9 mouse cellular contexts compared by ENCODE assay signal in the genomic region with DNA sequence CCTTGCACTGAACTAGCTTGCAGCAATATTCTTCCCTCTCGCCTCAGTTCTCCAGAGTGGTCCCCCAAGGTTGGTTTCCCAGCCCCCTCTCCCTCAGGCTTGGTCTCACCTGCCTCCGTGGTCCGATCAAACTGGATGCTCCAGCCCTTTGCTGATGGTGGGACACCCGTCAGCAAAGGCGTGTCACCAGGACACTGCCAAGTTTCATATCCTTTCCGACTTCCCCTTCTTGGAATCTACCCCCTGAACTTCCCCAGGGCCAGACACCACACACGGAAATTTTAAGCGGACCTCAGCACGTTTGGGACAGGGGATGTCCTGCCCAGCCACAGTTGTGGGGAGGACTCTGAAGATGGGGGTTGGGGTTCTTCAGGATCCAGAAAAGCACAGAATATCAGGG. TPM values are rescaled to one million over a fixed set of nuclear protein-coding genes. Genes with fewer than 3 reads are reported as not detected.
A peak's percentile ranks its signal among the peaks of the same experiment; 100 is the strongest.
DNase-seq lines count a peak whose midpoint lies in the region; ATAC-seq and TF ChIP-seq lines count a peak whose summit lies in the region.
"Had no signal": no experiment of that assay in that cellular context is flagged by ENCODE, and none has a peak within 500 bp of the region (broad histone marks: within the 10 kb centered on the region; RNA-seq: fewer than 3 reads in every experiment).

A gene (minus strand): TSS at position 167 of the 400 bp plus-strand sequence.

- H3K4me3 ChIP-seq in kidney, embryonic 16.5 days (ENCODE audit: low read length), result no peak within 1 kb of the TSS
- H3K4me3 ChIP-seq in heart, adult 2 months, result no peak within 1 kb of the TSS
- no peak within 1 kb of the TSS for H3K4me3 ChIP-seq in neural tube, embryonic 12.5 days

- DNase-seq in kidney, postnatal 4 days, result no peak
- peak in 1 of 2 experiments; percentile 13 for DNase-seq in adrenal gland, postnatal 36 days
- peak; percentile 24 to 61 for DNase-seq in heart, adult 2 months
- DNase-seq in layer of hippocampus, adult 8-10 months (ENCODE audit: low spot score in 2 of 2), result no peak
- no peak for DNase-seq in MN1 (ENCODE audit: low spot score)
- DNase-seq in embryo, embryonic 10.5 days (ENCODE audit: low spot score), result no peak

- ATAC-seq in kidney, embryonic 16.5 days (ENCODE audit: low FRiP score, low TSS enrichment), result no peak
- ATAC-seq in neural tube, embryonic 12.5 days (ENCODE audit: low FRiP score, low read depth), result no peak

- H3K36me3 ChIP-seq in kidney, embryonic 16.5 days (ENCODE audit: insufficient read depth, low read length), result no peaks in the 10 kb centered on the region
- no peaks in the 10 kb centered on the region for H3K36me3 ChIP-seq in heart, adult 2 months (ENCODE audit: control insufficient read depth, insufficient read depth, low read length)
- no peaks in the 10 kb centered on the region for H3K36me3 ChIP-seq in neural tube, embryonic 12.5 days

- no peak within 1 kb of the TSS for H3K4me2 ChIP-seq in kidney, embryonic 16.5 days (replicated peaks; ENCODE audit: low read depth, low read length)
- no peak within 1 kb of the TSS for H3K4me2 ChIP-seq in neural tube, embryonic 12.5 days (replicated peaks)

- no peak for TF ChIP-seq CTCF in heart, adult 2 months (IDR thresholded peaks at IDR 0.05)

- H3K79me2 ChIP-seq in heart, adult 2 months (replicated peaks; ENCODE audit: control insufficient read depth, insufficient read depth, low read length), result no peaks in the 10 kb centered on the region

- no peak within 1 kb of the TSS for H3K27ac ChIP-seq in kidney, embryonic 16.5 days (ENCODE audit: low read length)
- no peak within 1 kb of the TSS for H3K27ac ChIP-seq in heart, adult 2 months
- H3K27ac ChIP-seq in neural tube, embryonic 12.5 days, result no peak within 1 kb of the TSS

- H3K9ac ChIP-seq in kidney, embryonic 16.5 days (replicated peaks; ENCODE audit: low read length), result no peak within 1 kb of the TSS
- peak within 1 kb of the TSS; percentile 25 for H3K9ac ChIP-seq in heart, adult 2 months (ENCODE audit: low read depth, low read length)
- no peak within 1 kb of the TSS for H3K9ac ChIP-seq in neural tube, embryonic 12.5 days

- H3K9me3 ChIP-seq in kidney, embryonic 16.5 days (ENCODE audit: low read length), result no peaks in the 10 kb centered on the region
- no peaks in the 10 kb centered on the region for H3K9me3 ChIP-seq in neural tube, embryonic 12.5 days

- H3K27me3 ChIP-seq in kidney, embryonic 16.5 days (ENCODE audit: insufficient read depth, low read length), result peaks cover 28% of the 10 kb centered on the region
- no peaks in the 10 kb centered on the region; the same call in 1 of the 2 replicates for H3K27me3 ChIP-seq in heart, adult 2 months (ENCODE audit: control insufficient read depth, insufficient read depth, low read length)
- peaks cover 29% of the 10 kb centered on the region for H3K27me3 ChIP-seq in neural tube, embryonic 12.5 days (replicated peaks)

- TF ChIP-seq POLR2A in heart, adult 2 months (IDR thresholded peaks at IDR 0.05; ENCODE audit: insufficient read depth, low read depth, low read length), result peak; percentile 65; the same call in 1 of the 2 replicates

- 0 out of 2 replicates have a peak, but pooled peaks cover 5% of the 10 kb centered on the region for H3K4me1 ChIP-seq in kidney, embryonic 16.5 days (ENCODE audit: insufficient read depth, low read length)
- no peaks in the 10 kb centered on the region for H3K4me1 ChIP-seq in heart, adult 2 months (ENCODE audit: control insufficient read depth, insufficient read depth, low read length)
- peaks cover 4% of the 10 kb centered on the region for H3K4me1 ChIP-seq in neural tube, embryonic 12.5 days

- intact Hi-C loops in heart, adult 2 months (cut with DNase I), result no loop called here

- TF ChIP-seq EP300 in heart, adult 2 months (IDR thresholded peaks at IDR 0.05; ENCODE audit: insufficient read depth, low read depth, low read length), result no peak

- 70% methylated on average over 9 of the region's 9 CpGs for WGBS in kidney, embryonic 16.5 days
- WGBS in heart, adult 2 months, result 54% methylated on average over 9 of the region's 9 CpGs
- WGBS in neural tube, embryonic 12.5 days, result 83% methylated on average over 9 of the region's 9 CpGs

RNA-seq across cellular contexts. Expression of the gene that starts here (rescaled TPM):
- polyA plus RNA-seq in kidney, embryonic 16.5 days (2015; fragmentation: Nextera tagmentation; extraction: Ambion mirVana), result 21.9 and 26.4 TPM in 2 replicates
- total RNA-seq in adrenal gland, postnatal 36 days (2021), result 10 to 100 TPM; 44.1 to 72.9 TPM
- 10 to 100 TPM; 49.3 to 51.0 TPM for total RNA-seq in heart, adult 2 months (2021)
- polyA plus RNA-seq in heart, adult 2 months (2012; rRNA removed), result 46.8 and 50.2 TPM in 2 replicates
- 100 to 1,000 TPM in 2 of 4 experiments, 10 to 100 TPM in 2; 45.5 to 340 (median 144) TPM for total RNA-seq in layer of hippocampus, adult 8-10 months (2022)
- 17.4 and 21.0 TPM in 2 replicates for polyA plus RNA-seq in neural tube, embryonic 12.5 days (2016; fragmentation: Nextera tagmentation; extraction: Ambion mirVana)
- total RNA-seq: ES-E14 had no signal

Comparison
In these comparisons a context has a peak if more than half of its experiments do, and no peak if none do; other contexts are left out.
1. DNase-seq: peak in heart, adult 2 months (2 of 2); none in kidney, postnatal 4 days (0 of 2), layer of hippocampus, adult 8-10 months (0 of 2), MN1 (single experiment) and embryo, embryonic 10.5 days (single experiment).